Mouse (Mus musculus) forebrain, postnatal 0 days (tissue): ENCODE measurements around the gene Col19a1. TPM values are rescaled to one million over a fixed set of nuclear protein-coding genes. Genes with fewer than 3 reads are reported as not detected.
A peak's percentile ranks its signal among the peaks of the same experiment; 100 is the strongest.
"Not testable (repeated sequence)": the region's sequence is repeated elsewhere in the genome, so short reads cannot be mapped to it uniquely, and the experiment has no call there.

ENCODE experiments used
- ATAC-seq: fragments of 200-750 bp; cut with Nextera tagmentation; 2 replicates; pipeline ENCODE4 v1.8.0; 2017; ENCODE audit warnings: mild to moderate bottlenecking, moderate library complexity
- DNase-seq: peaks from one replicate; pipeline ENCODE4 v3.0.0-alpha.2; 2015
- H3K27ac ChIP-seq: fragments of 300-500 bp; sonication (generic); 2 replicates; pipeline ENCODE4 v1.5.1; 2014; ENCODE audit warnings: low read depth, mild to moderate bottlenecking, antibody characterized with exemption, low read length, moderate library complexity, mixed read lengths
- H3K27me3 ChIP-seq: fragments of 300-500 bp; sonication (generic); 2 replicates; pipeline ENCODE4 v1.6.1; 2014; ENCODE audit warnings: mild to moderate bottlenecking, low read length, mixed read lengths; ENCODE audit not compliant: insufficient read depth
- H3K36me3 ChIP-seq: fragments of 300-500 bp; sonication (generic); 2 replicates; pipeline ENCODE4 v1.6.1; 2014; ENCODE audit warnings: mild to moderate bottlenecking, moderate library complexity; ENCODE audit not compliant: insufficient read depth
- H3K4me1 ChIP-seq: fragments of 300-500 bp; sonication (generic); 2 replicates; pipeline ENCODE4 v1.6.1; 2014; ENCODE audit warnings: antibody characterized with exemption; ENCODE audit not compliant: insufficient read depth
- H3K4me2 ChIP-seq: fragments of 300-500 bp; sonication (generic); 2 replicates; pipeline ENCODE4 v1.6.1; 2014; ENCODE audit warnings: low read depth, mild to moderate bottlenecking, moderate library complexity
- H3K4me3 ChIP-seq: fragments of 300-500 bp; sonication (generic); 2 replicates; pipeline ENCODE4 v1.5.1; 2014; ENCODE audit warnings: low read depth, low read length, mixed read lengths
- H3K9ac ChIP-seq: fragments of 300-500 bp; sonication (generic); 2 replicates; pipeline ENCODE4 v1.6.1; 2014; ENCODE audit warnings: mild to moderate bottlenecking
- H3K9me3 ChIP-seq: fragments of 300-500 bp; sonication (generic); 2 replicates; pipeline ENCODE4 v1.6.1; 2016; ENCODE audit warnings: low read length
- CTCF ChIP-seq: sonication (generic); IDR thresholded peaks from 2 replicates; pipeline ENCODE4 v1.5.1; 2016; ENCODE audit warnings: antibody characterized with exemption, control low read depth, low read depth
- WGBS: fragments of 180-500 bp; shearing (Covaris S2); extraction: QIAGEN DNeasy Blood & Tissue Kit; methylation state at CpG from one replicate; pipeline ENCODE4 v1.1.7; 2014; 5-methylcytosine and 5-hydroxymethylcytosine counted together
- polyA plus RNA-seq: library from polyadenylated mRNA; unstranded; fragments of >200 nt; fragmentation: Nextera tagmentation; extraction: Ambion mirVana; gene quantifications from 2 replicates; pipeline ENCODE4 v1.2.1, GENCODE M21; 2015
- total RNA-seq: library from RNA; depleted of rRNA; stranded (reverse); fragments of >200 nt; gene quantifications from 2 replicates; pipeline ENCODE4 v1.2.3, GENCODE M21; 2014; rRNA removed

The Col19a1 gene
- total RNA-seq, result 5.3 and 6.1 TPM in 2 replicates
- 2.3 and 4.2 TPM in 2 replicates for polyA plus RNA-seq

DNA sequence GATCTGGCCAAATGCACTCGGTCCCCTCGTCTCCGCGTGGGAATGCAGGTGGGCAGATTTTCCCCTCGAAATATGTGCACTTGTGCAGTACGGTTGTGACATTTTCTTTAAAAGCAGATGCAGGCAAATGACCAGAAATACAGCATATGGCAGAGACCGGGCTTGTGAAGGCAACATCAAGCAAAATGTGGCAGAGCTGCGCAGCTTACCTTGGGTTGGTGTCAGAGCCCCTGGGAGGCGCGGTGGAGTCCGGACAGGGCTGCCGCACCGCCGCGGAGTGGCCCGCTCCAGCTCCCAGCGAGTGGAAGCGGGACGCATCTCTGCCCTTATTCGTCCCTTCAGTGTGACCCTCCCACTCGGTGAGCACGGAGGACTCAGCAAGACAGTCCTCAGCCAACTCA lies at the start of gene Col19a1:
Gene Col19a1 (minus strand): TSS at position 332 of the 401 bp plus-strand sequence.
- H3K27ac ChIP-seq, result 0 out of 2 replicates have a peak within 1 kb of the TSS, but pooled peaks have one; percentile 5
- H3K27me3 ChIP-seq, result peaks cover 17% of the 10 kb centered on the region
- ATAC-seq (peak; percentile 50), DNase-seq (peak; percentile 49)
- WGBS, result under 1% methylated on average over 22 of the region's 22 CpGs
- no peaks in the 10 kb centered on the region for H3K4me1 ChIP-seq
- H3K9ac ChIP-seq, result peak within 1 kb of the TSS; percentile 49
- TF ChIP-seq CTCF, result no peak
- H3K9me3 ChIP-seq, result no peaks in the 10 kb centered on the region
- H3K4me3 ChIP-seq, result peak within 1 kb of the TSS; percentile 57
- H3K36me3 ChIP-seq, result no peaks in the 10 kb centered on the region
- H3K4me2 ChIP-seq, result peak within 1 kb of the TSS; percentile 100

DNA sequence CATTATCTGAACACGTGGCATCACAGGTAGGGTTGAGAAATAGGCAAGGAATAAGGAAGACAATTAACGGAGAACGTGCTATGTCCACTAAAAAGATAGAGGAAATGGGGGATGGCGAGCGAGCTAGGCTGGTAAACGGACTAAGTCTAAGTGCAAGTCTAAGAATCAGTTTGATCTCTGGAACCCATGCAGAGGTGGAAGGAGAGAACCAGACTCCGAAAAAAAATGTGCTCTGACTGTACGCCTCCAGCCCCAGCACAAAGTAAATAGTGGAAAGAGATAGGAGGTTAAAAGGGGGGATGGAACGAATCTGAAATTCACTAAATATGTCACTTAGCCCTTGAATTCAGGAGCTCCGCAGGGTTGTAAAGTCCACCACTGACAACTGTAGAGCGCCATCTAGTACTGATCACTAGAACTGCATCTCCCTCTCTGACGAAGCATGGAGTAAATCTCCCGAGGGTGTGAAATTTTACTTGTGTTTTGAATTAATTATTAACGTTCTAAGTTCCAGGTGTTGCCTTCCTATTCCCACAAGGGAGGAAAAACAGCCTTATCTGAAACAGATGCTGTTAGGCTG lies 46.4 kb upstream of the Col19a1 start:
- Histone ChIP-seq H3K36me3 (no peaks in the 10 kb centered on the region), H3K27ac (no peak overlapping the region), H3K9ac (no peak overlapping the region), H3K4me2 (no peak overlapping the region), H3K27me3 (no peaks in the 10 kb centered on the region), H3K9me3 (no peaks in the 10 kb centered on the region), H3K4me3 (no peak overlapping the region), H3K4me1 (no peaks in the 10 kb centered on the region)
- DNase-seq (peak; percentile 26), ATAC-seq (peak; percentile 36; the same call in 1 of the 2 replicates)
- WGBS, result 42% methylated on average over 14 of the region's 14 CpGs
- TF ChIP-seq CTCF, result peak; percentile 67

DNA sequence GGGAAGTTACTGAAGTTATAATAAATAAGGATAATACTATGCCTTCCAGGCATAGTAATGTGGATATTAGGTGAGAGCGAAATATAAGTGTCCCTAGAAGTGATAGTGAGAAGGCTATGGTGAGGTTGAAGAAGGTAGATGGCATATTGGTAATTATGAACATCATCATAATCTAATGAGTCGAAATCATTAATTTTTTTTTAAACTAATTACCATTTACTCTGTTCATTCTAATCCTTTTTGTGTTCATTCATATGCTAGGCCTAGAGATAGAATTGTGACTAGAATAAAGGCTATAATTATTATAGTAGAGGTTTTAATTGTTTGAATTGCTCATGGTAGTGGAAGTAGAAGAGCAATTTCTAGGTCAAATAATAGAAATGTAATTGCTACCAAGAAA lies 25.3 kb upstream of the Col19a1 start:
- not testable (repeated sequence) for H3K4me1 ChIP-seq, H3K9me3 ChIP-seq, DNase-seq, H3K27me3 ChIP-seq, H3K27ac ChIP-seq, ATAC-seq, H3K4me2 ChIP-seq, H3K36me3 ChIP-seq, H3K4me3 ChIP-seq, H3K9ac ChIP-seq
- under 1% methylated on average over 1 of the region's 2 CpGs for WGBS

DNA sequence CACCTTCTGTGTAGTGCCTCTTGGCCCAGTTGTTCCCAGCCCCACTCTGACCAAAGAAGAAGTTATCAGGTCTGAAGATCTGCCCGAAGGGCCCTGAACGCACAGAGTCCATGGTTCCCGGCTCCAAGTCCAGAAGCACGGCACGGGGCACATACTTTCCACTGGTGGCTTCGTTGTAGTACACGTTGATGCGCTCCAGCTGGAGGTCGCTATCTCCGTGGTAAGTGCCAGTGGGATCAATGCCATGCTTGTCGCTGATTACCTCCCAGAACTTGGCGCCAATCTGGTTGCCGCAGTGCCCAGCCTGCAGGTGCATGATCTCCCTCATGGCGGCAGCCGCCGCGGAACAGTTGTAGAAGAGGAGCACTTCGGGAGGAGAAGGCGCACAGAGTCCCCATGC lies 7.8 kb upstream of the Col19a1 start:
- no peak for ATAC-seq
- no peaks in the 10 kb centered on the region for H3K36me3 ChIP-seq
- no peak overlapping the region for H3K9ac ChIP-seq
- no peaks in the 10 kb centered on the region for H3K9me3 ChIP-seq
- no peak for DNase-seq
- no peaks in the 10 kb centered on the region for H3K4me1 ChIP-seq
- no peak for TF ChIP-seq CTCF
- H3K27ac ChIP-seq, result no peak overlapping the region
- H3K4me2 ChIP-seq, result no peak overlapping the region
- no peak overlapping the region for H3K4me3 ChIP-seq
- WGBS, result 95% methylated on average over 19 of the region's 19 CpGs
- no peaks in the 10 kb centered on the region for H3K27me3 ChIP-seq

DNA sequence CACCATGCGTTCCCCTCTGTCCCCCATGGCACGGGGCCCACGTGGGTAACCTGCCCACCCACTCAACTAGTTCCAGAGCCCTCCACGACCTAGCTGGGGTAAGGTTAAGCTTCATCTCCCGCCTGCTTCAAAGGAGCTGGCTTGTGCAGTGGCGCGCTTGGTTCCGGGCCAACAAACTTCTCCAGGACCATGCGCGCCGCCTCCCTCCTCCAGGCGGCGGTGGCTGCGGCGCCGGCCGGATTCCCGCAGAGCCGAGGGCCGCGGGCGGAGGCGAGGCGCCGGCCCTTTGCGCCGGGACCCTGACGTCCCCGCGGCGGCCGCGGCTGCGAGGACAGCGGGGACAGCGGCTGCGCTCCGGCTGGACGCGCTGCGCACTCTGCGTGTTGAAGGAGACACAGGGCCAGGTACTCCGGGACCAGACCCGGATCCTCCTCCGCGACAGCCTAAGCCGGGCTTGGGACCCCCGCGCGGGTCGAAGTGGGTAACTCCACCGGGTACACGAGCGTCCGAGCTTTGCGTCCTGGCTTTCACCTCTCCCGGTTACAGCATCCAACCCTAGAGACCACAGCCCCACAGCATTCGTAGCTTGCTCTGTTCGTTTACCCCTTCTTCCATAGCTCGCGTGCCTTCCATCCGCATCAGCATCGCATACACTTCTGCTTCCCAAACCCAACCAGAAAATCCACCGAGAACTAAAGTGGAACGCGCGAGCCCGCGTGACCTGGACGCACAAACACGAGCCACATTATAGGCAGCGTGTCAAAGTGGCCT lies 717 bp downstream of the Col19a1 start:
- ATAC-seq (peak; percentile 82), DNase-seq (peak; percentile 61)
- Histone ChIP-seq H3K9ac (peak overlapping the region; percentile 49), H3K27me3 (peaks cover 17% of the 10 kb centered on the region), H3K36me3 (no peaks in the 10 kb centered on the region), H3K4me2 (peak overlapping the region; percentile 100), H3K4me1 (no peaks in the 10 kb centered on the region), H3K9me3 (no peaks in the 10 kb centered on the region), H3K4me3 (peak overlapping the region; percentile 57), H3K27ac (0 out of 2 replicates have a peak overlapping the region, but pooled peaks have one; percentile 5)
- 0 out of 2 replicates have a peak, but pooled peaks have one; percentile 22 for TF ChIP-seq CTCF
- WGBS, result 5% methylated on average over 72 of the region's 72 CpGs

DNA sequence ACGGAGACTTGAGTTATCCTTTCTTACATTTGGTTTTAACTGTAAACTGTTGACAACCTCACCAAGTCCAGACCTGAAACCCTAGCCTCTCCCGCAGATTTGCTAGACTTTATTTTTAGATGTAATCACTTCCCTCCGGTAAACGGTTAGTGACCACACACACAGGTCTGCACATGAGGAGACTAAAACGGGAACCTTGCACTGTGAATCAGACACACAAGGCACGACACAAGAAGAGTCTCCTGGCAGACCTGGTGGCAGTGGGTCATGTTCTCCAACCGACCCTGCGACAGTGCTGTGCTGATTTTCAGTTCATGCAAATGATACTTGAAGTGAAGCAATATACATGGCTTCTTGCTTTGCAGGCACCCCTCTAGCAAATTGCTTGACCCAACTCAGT lies 14.7 kb downstream of the Col19a1 start:
- Histone ChIP-seq H3K27me3 (no peaks in the 10 kb centered on the region), H3K9me3 (no peaks in the 10 kb centered on the region), H3K36me3 (no peaks in the 10 kb centered on the region), H3K4me1 (no peaks in the 10 kb centered on the region), H3K4me2 (no peak overlapping the region), H3K4me3 (no peak overlapping the region), H3K9ac (no peak overlapping the region), H3K27ac (no peak overlapping the region)
- DNase-seq, result no peak
- ATAC-seq, result no peak
- 85% methylated on average over 8 of the region's 8 CpGs for WGBS
- TF ChIP-seq CTCF, result no peak

DNA sequence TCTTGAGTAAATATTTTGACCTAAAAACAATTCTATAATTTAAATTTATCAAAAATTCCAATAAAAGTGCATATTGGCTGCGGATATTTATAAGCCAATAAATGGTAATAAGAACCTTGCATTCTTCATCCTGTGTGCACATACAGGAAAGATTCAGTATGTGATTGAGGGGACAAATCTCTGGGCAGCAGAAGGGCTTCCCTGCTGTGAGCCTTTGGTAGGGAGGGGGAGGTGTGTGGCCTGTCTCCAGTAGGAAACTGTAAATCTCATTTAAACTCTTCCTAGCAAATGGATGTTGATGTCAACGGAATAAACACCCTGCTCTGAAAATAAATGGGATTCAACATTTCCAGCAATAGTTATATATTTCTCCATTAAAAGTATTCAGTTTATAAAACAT lies 23.2 kb downstream of the Col19a1 start:
- 55% methylated on average over 2 of the region's 2 CpGs for WGBS
- H3K4me1 ChIP-seq, result no peaks in the 10 kb centered on the region

More for the DNA sequence above, 23.2 kb downstream of the Col19a1 start:
- no peak for DNase-seq
- no peak overlapping the region for H3K4me2 ChIP-seq
- no peaks in the 10 kb centered on the region for H3K27me3 ChIP-seq
- no peak overlapping the region for H3K27ac ChIP-seq
- ATAC-seq, result no peak
- no peak overlapping the region for H3K4me3 ChIP-seq
- no peaks in the 10 kb centered on the region for H3K36me3 ChIP-seq
- no peak overlapping the region for H3K9ac ChIP-seq
- no peak for TF ChIP-seq CTCF
- no peaks in the 10 kb centered on the region for H3K9me3 ChIP-seq
